Mouse (Mus musculus): ENCODE results near the gene Sac3d1. TPM values are rescaled to one million over a fixed set of nuclear protein-coding genes. Genes with fewer than 3 reads are reported as not detected.
A peak's percentile ranks its signal among the peaks of the same experiment; 100 is the strongest.

Gene Sac3d1
- polyA plus RNA-seq (2015; fragmentation: Nextera tagmentation; extraction: Ambion mirVana), result 28.1 and 38.1 TPM in 2 replicates

DNA sequence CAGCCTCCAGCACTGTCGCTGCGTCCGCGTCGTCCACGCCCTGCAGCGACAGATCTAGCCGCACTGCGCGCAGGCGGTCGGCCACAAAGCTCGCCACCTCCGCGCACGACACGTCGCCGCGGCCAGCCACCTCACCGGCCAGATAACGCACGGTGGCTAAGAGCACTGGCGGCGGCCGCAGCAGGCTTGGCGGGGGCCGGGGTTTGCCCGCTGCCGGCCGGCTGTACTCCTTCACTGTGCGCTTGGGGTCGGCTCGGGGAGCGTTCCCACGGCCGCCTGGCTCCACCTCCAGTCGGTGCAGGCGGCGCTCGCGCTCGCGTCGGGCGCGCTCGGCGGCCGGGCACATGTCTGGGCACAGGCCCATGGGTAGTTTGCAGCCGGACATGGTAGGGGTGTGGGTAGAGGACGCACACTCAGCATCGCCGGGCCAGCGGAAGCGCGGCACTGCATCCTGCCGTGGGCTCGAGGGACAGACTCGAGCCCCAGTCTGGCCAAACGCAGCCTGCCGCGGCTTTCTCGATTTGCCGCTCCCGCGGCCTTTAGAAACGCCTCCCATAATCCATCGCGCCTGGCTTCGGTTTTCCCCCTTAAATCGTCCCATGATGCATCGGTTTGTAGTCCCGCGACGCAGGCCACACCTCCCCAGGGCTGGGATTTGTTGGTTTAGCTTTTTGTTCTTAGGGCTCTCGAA lies at the start of gene Sac3d1:
Gene Sac3d1, minus strand, starts transcription at position 665 of the 691 bp plus-strand sequence.
- Histone ChIP-seq H3K4me2 (peak within 1 kb of the TSS; percentile 93), H3K4me1 (replicated peaks) (peaks cover 24% of the 10 kb centered on the region), H3K9ac (peak within 1 kb of the TSS; percentile 79), H3K9me3 (replicated peaks) (no peaks in the 10 kb centered on the region), H3K27me3 (no peaks in the 10 kb centered on the region), H3K4me3 (peak within 1 kb of the TSS; percentile 71), H3K27ac (peak within 1 kb of the TSS; percentile 99), H3K36me3 (peaks cover 23% of the 10 kb centered on the region)
- peak; percentile 84 for ATAC-seq (replicated peaks; ENCODE audit: insufficient number of reproducible peaks, insufficient read depth, low FRiP score, low read depth)
- WGBS, result under 1% methylated on average over 77 of the region's 77 CpGs

DNA sequence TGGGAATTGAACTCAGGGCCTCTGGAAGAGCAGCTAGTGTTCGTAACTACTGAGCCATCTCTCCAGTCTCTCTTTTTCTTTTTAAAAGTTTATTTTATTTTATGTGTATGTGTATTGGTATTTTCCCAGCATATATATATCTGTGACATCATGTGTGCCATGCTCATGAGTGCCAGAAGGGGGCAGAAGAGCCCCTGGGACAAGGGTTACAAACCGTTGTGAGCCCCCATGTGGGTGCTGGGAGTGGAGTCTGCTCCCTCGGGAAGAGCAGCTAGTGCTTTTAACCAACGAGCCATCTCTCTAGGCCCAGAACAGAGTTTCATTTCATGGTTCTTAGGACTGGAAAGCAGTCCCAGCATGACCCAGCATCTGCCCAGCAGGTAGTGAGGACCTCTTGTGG lies 48.3 kb upstream of the Sac3d1 start:
- WGBS, result 63% methylated on average over 4 of the region's 4 CpGs
- H3K27ac ChIP-seq, result no peak overlapping the region
- ATAC-seq (replicated peaks; ENCODE audit: insufficient number of reproducible peaks, insufficient read depth, low FRiP score, low read depth), result no peak
- no peak overlapping the region for H3K9ac ChIP-seq
- no peaks in the 10 kb centered on the region for H3K9me3 ChIP-seq (replicated peaks)
- H3K4me1 ChIP-seq (replicated peaks), result no peaks in the 10 kb centered on the region
- no peaks in the 10 kb centered on the region for H3K36me3 ChIP-seq
- H3K27me3 ChIP-seq, result no peaks in the 10 kb centered on the region
- no peak overlapping the region for H3K4me2 ChIP-seq
- H3K4me3 ChIP-seq, result no peak overlapping the region

DNA sequence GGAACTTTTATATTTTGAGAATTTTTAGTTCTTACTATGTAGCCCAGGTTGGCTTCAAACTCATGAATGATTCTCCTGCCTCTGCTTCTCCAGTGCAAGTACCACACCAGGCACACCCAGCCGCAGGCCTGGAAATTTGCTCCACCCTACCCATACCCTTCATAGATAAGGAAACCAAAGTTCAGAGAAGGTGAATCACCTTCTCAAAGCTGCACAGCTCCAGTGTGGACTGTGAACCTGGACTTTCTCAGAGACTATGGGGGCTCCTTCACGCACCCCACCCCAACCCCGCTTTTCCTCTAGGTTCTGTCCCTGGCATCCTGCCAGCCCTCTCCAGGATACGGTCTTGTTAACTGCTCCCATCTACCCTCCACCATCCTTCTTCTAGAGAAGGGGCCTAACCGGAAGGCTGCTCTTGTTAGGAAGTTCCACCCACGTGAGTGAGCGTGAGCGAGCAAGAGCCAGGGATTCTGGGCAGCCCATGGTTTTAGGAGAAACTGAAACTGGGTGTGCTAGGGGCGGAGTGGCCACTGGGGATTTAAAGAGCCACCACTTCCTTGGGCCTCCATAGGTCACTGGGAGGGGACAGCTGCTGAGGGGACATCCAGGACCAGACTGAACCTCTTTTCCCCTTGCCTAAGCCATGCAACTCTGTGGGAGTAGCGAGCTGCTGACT lies 45.6 kb upstream of the Sac3d1 start:
- no peak overlapping the region for H3K27ac ChIP-seq
- no peaks in the 10 kb centered on the region for H3K36me3 ChIP-seq
- no peak overlapping the region for H3K4me2 ChIP-seq
- no peak for ATAC-seq (replicated peaks; ENCODE audit: insufficient number of reproducible peaks, insufficient read depth, low FRiP score, low read depth)
- H3K4me1 ChIP-seq (replicated peaks), result no peaks in the 10 kb centered on the region
- no peaks in the 10 kb centered on the region for H3K9me3 ChIP-seq (replicated peaks)
- H3K4me3 ChIP-seq, result no peak overlapping the region
- H3K9ac ChIP-seq, result no peak overlapping the region
- 57% methylated on average over 10 of the region's 10 CpGs for WGBS
- no peaks in the 10 kb centered on the region for H3K27me3 ChIP-seq

DNA sequence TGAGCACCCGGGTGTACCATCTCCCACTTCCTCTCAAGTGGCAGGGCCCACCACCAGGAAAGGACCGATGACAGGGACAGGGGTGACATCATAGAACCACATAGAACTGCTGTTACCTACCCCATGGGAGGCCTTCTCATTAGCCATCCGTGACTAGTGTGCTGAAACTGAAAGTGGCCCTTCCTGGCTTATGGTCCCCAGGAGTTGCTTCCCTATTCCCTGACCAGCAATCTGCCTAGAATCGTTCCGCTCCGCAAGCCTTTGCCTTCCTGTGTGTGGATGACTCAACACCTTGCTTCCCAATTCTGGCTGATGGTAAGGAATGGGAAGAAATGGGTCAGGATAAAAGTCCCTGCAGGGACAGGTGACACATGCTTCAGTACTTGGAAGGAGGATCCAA lies 38.8 kb upstream of the Sac3d1 start:
- Histone ChIP-seq H3K36me3 (no peaks in the 10 kb centered on the region), H3K4me3 (no peak overlapping the region), H3K27me3 (0 out of 2 replicates have a peak, but pooled peaks cover 3% of the 10 kb centered on the region), H3K9ac (no peak overlapping the region), H3K27ac (no peak overlapping the region), H3K4me2 (no peak overlapping the region), H3K9me3 (replicated peaks) (no peaks in the 10 kb centered on the region), H3K4me1 (replicated peaks) (no peaks in the 10 kb centered on the region)
- 59% methylated on average over 6 of the region's 6 CpGs for WGBS
- ATAC-seq (replicated peaks; ENCODE audit: insufficient number of reproducible peaks, insufficient read depth, low FRiP score, low read depth), result no peak

DNA sequence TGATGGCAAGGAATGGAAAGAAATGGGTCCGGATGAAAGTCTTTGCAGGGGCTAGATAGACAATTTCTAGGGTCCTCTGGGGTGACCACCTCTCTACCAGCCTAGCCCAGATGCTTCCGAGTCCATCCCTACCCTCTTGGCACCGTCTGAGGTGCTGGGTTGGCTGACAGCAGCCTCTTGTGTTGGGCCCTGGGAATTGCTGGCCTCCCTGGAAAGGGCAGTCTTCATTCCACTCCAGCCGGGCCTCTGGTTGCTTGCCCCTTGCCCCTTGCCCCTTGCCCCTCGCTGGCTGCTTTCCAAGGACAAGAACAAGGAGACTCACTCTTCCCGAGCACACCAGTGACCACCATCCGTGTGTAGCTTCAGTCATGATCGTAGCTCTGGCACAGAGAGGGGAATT lies 37.9 kb upstream of the Sac3d1 start:
- H3K4me2 ChIP-seq, result no peak overlapping the region
- H3K4me3 ChIP-seq, result no peak overlapping the region
- H3K36me3 ChIP-seq, result no peaks in the 10 kb centered on the region
- no peak overlapping the region for H3K9ac ChIP-seq
- no peaks in the 10 kb centered on the region for H3K9me3 ChIP-seq (replicated peaks)
- no peaks in the 10 kb centered on the region for H3K4me1 ChIP-seq (replicated peaks)
- H3K27me3 ChIP-seq, result 0 out of 2 replicates have a peak, but pooled peaks cover 3% of the 10 kb centered on the region
- H3K27ac ChIP-seq, result no peak overlapping the region
- 63% methylated on average over 8 of the region's 8 CpGs for WGBS
- ATAC-seq (replicated peaks; ENCODE audit: insufficient number of reproducible peaks, insufficient read depth, low FRiP score, low read depth), result no peak

DNA sequence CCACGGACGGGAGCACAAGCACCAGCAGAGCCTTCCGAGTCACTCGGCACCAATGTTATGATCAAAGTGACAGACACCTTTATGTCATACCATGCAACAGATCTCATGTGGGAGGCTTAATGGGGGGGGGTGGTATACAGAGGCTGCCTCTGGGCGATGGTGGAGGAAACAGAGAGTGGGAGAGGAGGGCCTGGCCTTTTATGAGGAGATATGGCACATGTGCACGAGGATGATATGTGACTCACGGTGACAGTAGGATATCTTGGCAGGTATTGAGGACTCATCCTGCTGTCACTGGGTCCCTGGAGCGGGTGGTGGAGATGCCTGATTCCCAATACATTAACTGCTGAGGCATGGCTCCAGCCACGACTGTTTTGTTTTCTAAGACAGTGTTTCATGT lies 36.7 kb upstream of the Sac3d1 start:
- 77% methylated on average over 9 of the region's 9 CpGs for WGBS
- Histone ChIP-seq H3K36me3 (no peaks in the 10 kb centered on the region), H3K4me1 (replicated peaks) (no peaks in the 10 kb centered on the region), H3K27me3 (0 out of 2 replicates have a peak, but pooled peaks cover 3% of the 10 kb centered on the region), H3K9me3 (replicated peaks) (no peaks in the 10 kb centered on the region), H3K27ac (no peak overlapping the region), H3K4me3 (no peak overlapping the region), H3K9ac (no peak overlapping the region), H3K4me2 (no peak overlapping the region)
- no peak for ATAC-seq (replicated peaks; ENCODE audit: insufficient number of reproducible peaks, insufficient read depth, low FRiP score, low read depth)

DNA sequence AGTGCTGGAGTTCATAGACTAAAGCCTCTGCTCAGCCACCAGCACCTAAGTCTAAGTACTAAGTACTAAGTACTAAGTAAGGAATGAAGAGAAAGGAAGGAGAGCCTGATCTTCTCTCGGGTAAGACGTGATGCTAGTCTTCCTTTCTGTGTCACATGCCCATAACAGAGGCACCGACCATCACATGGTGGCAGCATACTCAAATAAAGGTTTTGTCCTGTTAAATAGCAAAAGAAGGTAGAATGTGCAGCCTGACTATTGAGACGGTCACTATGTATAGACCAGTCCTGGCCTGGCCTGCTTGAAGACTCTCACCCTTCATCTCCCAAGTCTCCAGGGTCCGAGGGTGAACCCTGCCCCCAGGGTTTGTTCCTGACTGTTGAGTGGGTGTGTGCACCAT lies 26.4 kb upstream of the Sac3d1 start:
- 72% methylated on average over 5 of the region's 5 CpGs for WGBS
- no peaks in the 10 kb centered on the region for H3K9me3 ChIP-seq (replicated peaks)
- H3K27ac ChIP-seq, result no peak overlapping the region
- no peaks in the 10 kb centered on the region for H3K36me3 ChIP-seq
- no peak overlapping the region for H3K9ac ChIP-seq
- peaks cover 3% of the 10 kb centered on the region; the same call in 1 of the 2 replicates for H3K27me3 ChIP-seq
- H3K4me3 ChIP-seq, result no peak overlapping the region
- H3K4me1 ChIP-seq (replicated peaks), result peaks cover 11% of the 10 kb centered on the region
- no peak for ATAC-seq (replicated peaks; ENCODE audit: insufficient number of reproducible peaks, insufficient read depth, low FRiP score, low read depth)
- no peak overlapping the region for H3K4me2 ChIP-seq

DNA sequence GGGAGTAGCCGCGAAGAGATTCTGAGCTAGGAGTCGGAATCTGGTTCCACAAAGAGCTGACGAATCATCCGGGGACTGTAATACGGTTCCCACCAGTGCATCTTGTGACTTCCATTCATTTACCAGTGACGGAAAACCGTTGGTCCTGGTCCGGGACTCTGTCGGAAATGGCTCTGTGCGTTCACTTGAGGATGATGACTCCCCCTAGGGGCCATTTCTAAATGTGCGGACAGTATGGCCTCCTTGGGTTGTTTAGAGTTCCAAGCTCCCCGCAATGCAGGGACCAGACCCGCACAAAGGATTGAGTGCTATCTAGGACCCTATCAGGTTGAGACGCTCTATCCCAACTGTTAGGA lies 22.9 kb upstream of the Sac3d1 start, which contains the start of gene Arl2:
Gene Arl2, minus strand, starts transcription at position 155 of the 356 bp plus-strand sequence.
- H3K36me3 ChIP-seq, result 0 out of 2 replicates have a peak, but pooled peaks cover 4% of the 10 kb centered on the region
- peak within 1 kb of the TSS; percentile 94 for H3K4me2 ChIP-seq
- peak; percentile 68 for ATAC-seq (replicated peaks; ENCODE audit: insufficient number of reproducible peaks, insufficient read depth, low FRiP score, low read depth)
- peaks cover 12% of the 10 kb centered on the region for H3K4me1 ChIP-seq (replicated peaks)
- H3K27ac ChIP-seq, result peak within 1 kb of the TSS; percentile 93
- WGBS, result under 1% methylated on average over 15 of the region's 15 CpGs
- peak within 1 kb of the TSS; percentile 70 for H3K4me3 ChIP-seq
- H3K9me3 ChIP-seq (replicated peaks), result no peaks in the 10 kb centered on the region
- H3K27me3 ChIP-seq, result no peaks in the 10 kb centered on the region
- H3K9ac ChIP-seq, result peak within 1 kb of the TSS; percentile 84

DNA sequence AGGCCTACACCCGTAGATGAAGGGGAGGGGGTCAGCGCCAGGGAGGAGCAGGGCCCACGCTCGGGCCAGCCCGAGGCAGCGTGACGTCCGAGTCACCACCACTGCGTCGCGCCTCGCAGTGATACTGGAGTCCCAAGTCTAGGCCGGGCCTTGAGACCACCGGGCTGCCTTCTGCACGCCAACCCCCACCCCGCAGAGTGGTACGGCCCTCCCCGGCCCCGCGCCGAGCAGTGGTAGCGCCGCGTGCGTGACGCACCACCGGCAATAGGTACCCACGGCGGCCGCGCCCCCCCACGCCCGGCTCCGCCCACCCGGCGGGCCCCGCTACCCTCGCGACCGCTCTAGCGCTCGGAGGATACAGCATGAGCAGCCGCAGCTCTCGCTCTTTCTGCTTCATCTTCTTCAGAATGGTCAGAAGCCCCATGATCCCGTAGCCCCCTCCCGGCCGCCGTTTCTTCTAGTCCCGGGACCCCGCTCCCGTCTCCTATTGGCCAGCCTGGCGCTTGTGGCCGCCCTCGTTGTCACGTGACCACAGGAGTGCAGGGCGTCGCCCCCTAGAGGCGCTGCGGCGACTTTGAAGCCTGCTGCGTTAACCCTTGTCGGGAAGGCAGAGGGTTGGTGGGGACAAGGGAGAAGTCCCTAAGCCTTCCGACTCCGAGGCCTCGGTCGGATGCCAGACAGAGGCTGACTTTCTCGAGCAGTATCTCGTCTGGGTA lies 22.4 kb upstream of the Sac3d1 start, which contains the start of gene Batf2:
Gene Batf2, plus strand, starts transcription at position 306 of the 716 bp plus-strand sequence.
- Histone ChIP-seq H3K27me3 (no peaks in the 10 kb centered on the region), H3K9me3 (replicated peaks) (no peaks in the 10 kb centered on the region), H3K27ac (peak within 1 kb of the TSS; percentile 93), H3K36me3 (0 out of 2 replicates have a peak, but pooled peaks cover 4% of the 10 kb centered on the region), H3K9ac (peak within 1 kb of the TSS; percentile 84), H3K4me1 (replicated peaks) (peaks cover 12% of the 10 kb centered on the region), H3K4me3 (peak within 1 kb of the TSS; percentile 70), H3K4me2 (peak within 1 kb of the TSS; percentile 94)
- peak; percentile 89 for ATAC-seq (replicated peaks; ENCODE audit: insufficient number of reproducible peaks, insufficient read depth, low FRiP score, low read depth)
- under 1% methylated on average over 63 of the region's 68 CpGs for WGBS

DNA sequence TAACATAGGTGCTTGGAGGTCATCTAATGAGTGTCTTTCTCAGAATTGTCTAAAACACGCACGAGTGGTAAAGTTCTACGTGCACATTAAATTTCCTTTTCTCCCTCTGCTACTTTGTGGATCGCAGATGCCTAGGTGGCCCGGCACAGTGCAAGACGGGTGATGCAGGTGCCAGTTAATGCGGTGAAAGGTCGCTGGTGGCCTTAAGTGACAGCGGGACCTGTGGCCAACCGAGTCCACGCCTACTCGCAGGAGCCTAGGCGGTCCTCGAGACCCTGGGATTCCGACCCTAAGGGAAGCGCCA lies 21.9 kb upstream of the Sac3d1 start:
- no peak for ATAC-seq (replicated peaks; ENCODE audit: insufficient number of reproducible peaks, insufficient read depth, low FRiP score, low read depth)
- H3K4me2 ChIP-seq, result peak overlapping the region; percentile 94
- peak overlapping the region; percentile 93 for H3K27ac ChIP-seq
- H3K4me3 ChIP-seq, result peak overlapping the region; percentile 70
- H3K9me3 ChIP-seq (replicated peaks), result no peaks in the 10 kb centered on the region
- no peaks in the 10 kb centered on the region for H3K27me3 ChIP-seq
- 0 out of 2 replicates have a peak, but pooled peaks cover 4% of the 10 kb centered on the region for H3K36me3 ChIP-seq
- 6% methylated on average over 16 of the region's 16 CpGs for WGBS
- peaks cover 12% of the 10 kb centered on the region for H3K4me1 ChIP-seq (replicated peaks)
- peak overlapping the region; percentile 84 for H3K9ac ChIP-seq

DNA sequence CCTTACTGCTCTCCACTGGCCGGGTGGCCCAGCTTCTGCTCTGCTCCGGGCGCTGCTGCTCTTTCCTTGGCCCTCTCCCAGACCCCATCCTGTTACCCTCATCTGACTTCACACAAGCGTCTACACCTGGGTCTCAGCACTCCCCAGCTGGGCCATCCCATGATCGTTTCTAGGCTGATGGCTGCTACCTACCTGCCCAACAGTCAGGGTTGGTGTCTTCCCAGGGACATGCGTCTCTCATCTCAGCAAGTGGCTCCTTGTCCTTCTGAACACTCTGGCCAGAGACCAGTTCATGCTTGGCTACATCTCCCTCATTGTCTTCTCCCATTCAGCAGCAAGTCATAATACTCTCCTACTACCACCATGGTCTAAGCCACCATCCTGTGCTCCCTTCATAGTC lies 21.3 kb upstream of the Sac3d1 start:
- H3K9ac ChIP-seq, result peak overlapping the region; percentile 84
- H3K4me2 ChIP-seq, result peak overlapping the region; percentile 94; the same call in 1 of the 2 replicates
- peak overlapping the region; percentile 70; the same call in 1 of the 2 replicates for H3K4me3 ChIP-seq
- H3K36me3 ChIP-seq, result 0 out of 2 replicates have a peak, but pooled peaks cover 4% of the 10 kb centered on the region
- no peaks in the 10 kb centered on the region for H3K27me3 ChIP-seq
- H3K27ac ChIP-seq, result no peak overlapping the region
- no peak for ATAC-seq (replicated peaks; ENCODE audit: insufficient number of reproducible peaks, insufficient read depth, low FRiP score, low read depth)
- H3K4me1 ChIP-seq (replicated peaks), result peaks cover 12% of the 10 kb centered on the region
- H3K9me3 ChIP-seq (replicated peaks), result no peaks in the 10 kb centered on the region
- 90% methylated on average over 6 of the region's 6 CpGs for WGBS
